Mouse (Mus musculus) CD4-positive, CD25-positive, alpha-beta regulatory T cell, adult 4 months (primary cell): Measurements from ENCODE around the gene Tti1. TPM values are rescaled to one million over a fixed set of nuclear protein-coding genes. Genes with fewer than 3 reads are reported as not detected.
"Not testable (repeated sequence)": the region's sequence is repeated elsewhere in the genome, so short reads cannot be mapped to it uniquely, and the experiment has no call there.

Source experiments
- ATAC-seq: one replicate; pipeline ENCODE4 v1.8.0; 2017
- polyA plus RNA-seq, 2 experiments: library from polyadenylated mRNA; unstranded; fragments of 100-300 nt; shearing (Covaris generic); gene quantifications; one replicate each; pipeline ENCODE4 v1.2.1; 2017

The Tti1 gene
- polyA plus RNA-seq: 10 to 100 TPM; 23.4 to 37.0 TPM

DNA sequence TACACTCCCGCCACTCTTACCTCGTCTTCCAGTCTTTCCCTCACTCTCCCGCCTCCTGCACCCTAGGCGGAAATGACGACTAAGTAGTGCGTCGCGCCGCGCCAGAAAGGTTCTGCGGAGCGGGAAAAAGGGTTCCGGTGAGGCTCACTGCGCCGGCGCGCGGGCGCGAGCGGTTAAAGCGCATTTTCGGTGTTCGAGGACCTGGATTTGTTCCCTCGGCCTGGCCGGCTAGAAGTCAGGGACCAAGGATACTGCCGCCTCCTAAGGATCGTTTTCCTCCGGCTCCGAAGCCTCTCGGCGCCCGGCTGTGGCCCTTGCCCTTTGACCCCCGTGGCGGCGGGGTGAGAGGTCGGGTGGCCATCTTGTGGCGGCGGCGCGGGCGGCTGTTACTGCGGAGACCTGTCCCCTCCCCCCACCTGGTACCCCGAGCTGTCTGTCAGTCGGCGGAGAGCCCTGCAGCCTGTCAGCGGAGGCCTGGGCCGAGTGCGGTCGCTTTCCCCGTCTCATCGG, at the start of gene Tti1, which contains the start of gene Rprd1b:
Tti1 (minus strand) TSS at position 80 of the 510 bp plus-strand sequence.
Rprd1b (plus strand) TSS at position 144 of the 510 bp plus-strand sequence.
- peak; percentile 94 for ATAC-seq

- no peak for ATAC-seq
Measured at GRCm38 (mm10) chr2:158077981-158078380, 49.7 kb upstream of the Tti1 start.

- ATAC-seq: no peak
Measured at GRCm38 (mm10) chr2:158076690-158077089, 48.5 kb upstream of the Tti1 start.

DNA sequence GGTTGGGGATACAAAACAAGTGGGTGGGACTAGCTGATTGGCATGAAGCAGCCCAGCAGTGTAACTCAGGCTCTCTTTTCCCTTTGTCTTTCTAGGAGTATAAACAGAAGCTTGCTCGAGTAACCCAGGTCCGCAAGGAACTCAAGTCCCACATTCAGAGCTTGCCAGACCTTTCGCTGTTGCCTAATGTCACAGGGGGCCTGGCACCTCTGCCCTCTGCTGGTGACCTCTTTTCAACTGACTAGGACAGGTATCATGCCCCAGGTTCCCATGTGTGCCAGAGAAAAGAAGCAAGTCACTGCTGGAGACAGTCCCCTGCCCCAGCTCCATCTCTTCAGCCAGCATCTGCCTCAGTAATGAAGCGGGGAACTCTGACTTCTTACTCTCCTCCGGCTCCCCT, 46.6 kb upstream of the Tti1 start:
- no peak for ATAC-seq

DNA sequence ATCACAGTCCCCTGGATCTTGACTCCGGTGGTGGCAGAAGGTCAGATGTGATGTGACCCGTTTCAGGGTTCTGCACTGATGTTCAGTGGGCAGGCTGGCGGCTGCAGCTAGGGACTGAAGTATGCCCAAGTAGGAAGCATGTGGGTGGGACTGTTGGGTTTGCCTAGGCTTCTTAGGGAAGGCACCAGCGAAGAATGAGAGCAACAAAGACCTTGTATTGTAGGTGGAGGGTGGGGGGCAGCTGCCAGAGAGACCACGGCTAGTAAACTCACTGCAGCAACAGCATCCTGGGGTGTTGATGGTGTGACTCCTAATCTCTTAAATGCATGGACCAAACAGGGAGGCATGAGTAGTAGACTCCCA, 43.4 kb upstream of the Tti1 start:
- no peak for ATAC-seq

GRCm38 (mm10) chr2:158070885-158071632, 42.8 kb upstream of the Tti1 start:
- no peak for ATAC-seq

GRCm38 (mm10) chr2:158068444-158068971, 40.3 kb upstream of the Tti1 start:
- no peak for ATAC-seq

DNA sequence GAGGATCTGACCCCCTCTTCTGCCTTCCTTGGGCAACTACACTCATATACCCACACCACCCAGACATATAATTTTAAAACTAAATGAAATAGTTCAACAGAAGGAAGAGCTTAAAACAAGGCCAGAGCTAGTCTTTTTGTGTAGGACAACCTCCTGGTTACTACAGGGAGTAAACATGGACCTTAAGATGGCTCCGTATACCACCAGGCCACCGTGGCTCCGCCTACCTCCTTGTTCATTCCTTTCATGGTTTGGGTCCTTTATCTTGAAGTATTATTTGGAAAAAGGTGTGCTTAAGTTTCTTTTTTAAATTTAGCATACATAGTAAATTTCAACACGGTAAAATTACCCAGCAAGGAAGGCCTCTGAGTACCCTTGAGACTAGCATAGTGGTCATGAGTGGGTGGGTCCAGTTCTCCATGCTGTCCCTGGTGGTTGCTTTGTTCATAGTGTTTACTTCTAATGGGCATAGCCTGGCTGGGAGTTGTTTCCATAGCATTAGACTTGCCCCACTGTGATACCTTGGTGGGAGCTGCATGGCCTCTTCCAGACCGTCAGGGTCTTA, 39.1 kb upstream of the Tti1 start:
- no peak for ATAC-seq

GRCm38 (mm10) chr2:158066456-158066855, 38.2 kb upstream of the Tti1 start:
- ATAC-seq: no peak

DNA sequence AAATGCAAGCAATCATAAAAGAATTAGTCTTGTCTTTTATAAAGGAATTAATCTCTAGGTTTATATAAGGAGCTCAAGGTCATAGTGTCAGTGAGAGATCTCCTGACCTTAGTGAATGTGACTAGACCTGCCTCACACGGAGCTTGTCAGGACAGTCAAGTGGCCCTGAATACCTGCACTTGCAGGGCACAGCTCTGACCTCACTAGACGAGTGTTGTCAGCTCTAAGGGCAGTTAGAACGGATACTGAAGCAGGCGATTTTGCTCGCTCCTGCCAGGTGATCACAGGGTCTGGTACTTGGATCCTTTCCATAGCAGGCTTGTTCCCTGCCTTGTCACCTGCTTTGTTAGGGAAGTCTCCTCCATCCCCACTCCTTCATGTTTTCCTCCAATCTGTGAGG, 36.8 kb upstream of the Tti1 start:
- no peak for ATAC-seq

DNA sequence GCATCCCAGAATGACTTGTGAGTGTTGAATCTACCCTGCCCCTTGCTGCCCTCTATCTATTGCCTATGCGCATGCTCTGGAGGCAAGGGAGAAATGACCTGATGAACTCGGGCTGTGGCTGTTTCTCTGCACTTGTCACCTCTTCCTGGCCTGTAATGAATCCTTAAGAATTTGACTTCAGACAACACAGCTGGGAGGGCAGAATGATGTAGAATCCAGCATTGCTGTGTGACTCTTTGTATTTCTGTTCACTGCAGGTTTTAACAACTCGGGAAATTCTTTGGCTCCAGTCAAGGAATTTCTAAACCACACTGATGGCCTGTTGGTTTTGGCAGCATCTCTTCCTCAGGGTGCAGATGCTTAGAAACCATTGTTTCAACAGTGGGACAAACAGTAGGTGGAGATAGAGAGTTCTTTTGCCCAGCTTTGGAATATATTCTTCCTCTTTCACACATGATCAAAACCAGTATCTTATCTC, 36.4 kb upstream of the Tti1 start:
- no peak for ATAC-seq

- ATAC-seq: no peak
Measured at GRCm38 (mm10) chr2:158063036-158063435, 34.8 kb upstream of the Tti1 start.

DNA sequence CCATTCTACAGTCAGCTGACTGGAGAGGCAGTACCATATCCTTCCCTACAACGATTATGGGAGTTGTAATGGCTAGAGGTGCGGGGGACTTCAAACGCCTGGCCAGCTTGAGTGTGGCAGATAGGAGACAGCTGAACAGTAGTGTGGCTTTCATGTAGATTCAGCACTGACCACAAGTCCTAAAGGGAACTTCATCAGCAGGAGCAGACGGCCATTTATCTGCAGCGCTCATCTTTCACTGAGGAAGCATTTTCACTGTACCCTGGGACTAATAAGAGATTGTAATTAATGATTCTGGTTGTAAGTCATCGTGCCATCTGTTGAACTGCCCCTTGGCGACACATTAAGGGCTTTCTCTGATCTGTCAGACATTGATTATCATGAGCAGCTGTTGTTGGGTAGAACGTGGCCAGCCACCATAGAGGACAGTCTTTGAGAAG, 31.5 kb upstream of the Tti1 start:
- no peak for ATAC-seq

DNA sequence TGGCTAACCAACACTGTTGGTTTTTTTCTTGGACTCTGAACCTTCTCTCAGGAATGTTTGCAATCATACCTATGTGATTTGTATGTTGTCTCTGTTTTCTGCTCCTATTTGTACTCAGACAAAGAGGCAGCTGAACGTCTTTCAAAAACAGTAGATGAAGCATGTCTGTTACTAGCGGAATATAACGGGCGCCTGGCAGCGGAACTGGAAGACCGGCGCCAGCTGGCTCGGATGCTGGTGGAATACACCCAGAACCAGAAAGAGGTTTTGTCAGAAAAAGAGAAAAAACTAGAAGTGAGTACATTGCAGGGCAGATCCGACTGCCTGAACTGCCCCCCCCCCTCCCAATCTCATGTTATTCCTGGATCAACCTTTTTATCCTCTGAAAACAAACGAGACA, 30.3 kb upstream of the Tti1 start:
- ATAC-seq: no peak

GRCm38 (mm10) chr2:158057030-158057429, 28.8 kb upstream of the Tti1 start:
- ATAC-seq: no peak

GRCm38 (mm10) chr2:158055383-158055782, 27.1 kb upstream of the Tti1 start:
- ATAC-seq: not testable (repeated sequence)

DNA sequence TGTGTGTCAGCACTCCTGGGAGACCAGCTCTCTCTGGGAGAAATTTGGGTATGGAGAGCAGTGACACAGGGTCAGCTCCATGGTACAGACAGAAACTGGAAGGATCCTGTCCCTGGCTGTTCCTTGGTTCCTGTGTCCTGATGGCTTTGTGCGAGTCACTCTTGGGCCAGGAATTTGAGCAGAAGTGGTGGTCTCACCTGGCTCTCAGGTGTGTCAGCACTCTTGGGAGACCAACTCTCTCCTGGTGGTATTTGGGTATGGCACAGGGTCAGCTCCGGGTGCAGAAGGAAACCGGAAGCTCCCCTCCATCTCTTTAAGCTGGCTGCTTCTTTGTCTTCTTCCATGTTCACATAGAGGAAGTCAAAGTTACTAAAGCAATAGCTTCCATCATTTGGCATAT, 26.4 kb upstream of the Tti1 start:
- ATAC-seq: no peak

DNA sequence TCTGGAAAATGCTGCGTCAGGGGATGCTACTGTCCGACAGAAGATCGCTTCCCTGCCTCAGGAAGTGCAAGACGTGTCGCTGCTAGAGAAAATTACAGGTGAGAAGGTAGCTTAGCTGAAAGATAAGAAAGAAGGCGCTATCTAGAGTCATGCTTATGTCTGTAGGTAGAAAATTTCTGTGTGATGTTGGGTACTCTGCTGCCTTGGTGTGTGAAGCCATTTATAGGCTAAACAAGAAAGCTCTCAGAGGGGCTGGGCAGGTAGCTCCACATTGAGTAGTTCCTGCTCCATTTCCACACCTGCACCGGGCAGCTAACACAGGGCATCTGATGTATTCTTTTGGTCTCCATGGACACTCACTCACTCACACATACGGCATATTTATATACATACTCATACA, 21.9 kb upstream of the Tti1 start:
- no peak for ATAC-seq

- ATAC-seq: no peak
Measured at GRCm38 (mm10) chr2:158048718-158049117, 20.5 kb upstream of the Tti1 start.

DNA sequence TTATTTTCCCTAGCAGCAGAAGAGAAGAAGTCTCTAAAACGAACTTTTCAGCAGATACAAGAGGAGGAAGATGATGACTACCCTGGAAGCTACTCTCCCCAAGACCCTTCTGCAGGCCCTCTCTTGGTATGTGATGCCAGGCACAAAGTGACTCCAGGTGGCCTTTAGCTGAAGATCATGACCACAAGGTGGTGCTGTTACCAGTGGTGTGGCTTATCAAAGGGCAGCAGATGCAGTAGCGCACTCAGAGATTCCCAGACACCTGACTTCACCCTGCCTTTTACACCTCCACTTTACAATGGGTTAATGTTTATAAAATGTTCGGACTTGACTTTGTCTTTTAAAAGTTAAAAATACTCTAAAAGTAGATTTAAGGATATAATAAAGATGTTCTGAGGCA, 19.7 kb upstream of the Tti1 start:
- peak; percentile 57 for ATAC-seq

DNA sequence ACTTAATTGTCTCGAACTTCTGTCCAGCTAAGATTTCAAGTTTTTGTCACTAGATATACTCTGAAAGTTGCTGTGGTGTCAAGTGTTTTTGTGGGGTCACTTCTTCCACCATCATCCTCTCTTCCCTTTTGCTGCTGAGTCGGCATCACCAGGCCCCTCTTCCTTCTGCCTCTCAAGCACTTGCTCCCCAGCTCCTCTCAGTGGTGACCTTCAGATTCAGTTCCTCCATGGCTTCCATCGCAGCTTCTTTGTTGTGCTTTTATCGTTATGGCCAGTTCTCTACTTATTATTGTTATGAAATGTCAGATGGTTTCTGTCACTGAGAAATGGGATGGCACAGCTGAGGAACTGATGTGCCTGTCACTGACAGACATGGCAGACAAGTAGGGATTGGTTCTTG, 18.0 kb upstream of the Tti1 start:
- no peak for ATAC-seq

DNA sequence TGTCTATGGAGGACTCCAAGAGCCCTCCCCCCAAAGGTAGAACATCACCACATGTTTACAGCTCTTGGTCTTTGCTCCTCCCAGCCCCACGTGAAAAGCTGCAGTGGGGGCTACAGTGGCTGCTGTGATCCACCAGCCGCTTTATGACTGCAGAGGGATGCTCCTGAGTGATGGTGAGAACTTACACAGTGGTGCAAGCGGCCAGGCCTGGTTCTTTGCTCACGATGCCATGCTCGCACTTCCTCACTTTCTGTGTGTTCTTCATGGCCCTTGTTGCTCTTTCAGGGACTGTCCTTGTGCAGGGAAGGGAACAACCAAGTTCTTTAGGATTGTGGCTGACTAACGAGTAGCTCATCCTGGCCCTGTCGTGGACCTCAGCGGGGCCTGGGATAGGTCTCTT, 15.3 kb upstream of the Tti1 start:
- no peak for ATAC-seq

GRCm38 (mm10) chr2:158040396-158040795, 12.2 kb upstream of the Tti1 start:
- no peak for ATAC-seq

DNA sequence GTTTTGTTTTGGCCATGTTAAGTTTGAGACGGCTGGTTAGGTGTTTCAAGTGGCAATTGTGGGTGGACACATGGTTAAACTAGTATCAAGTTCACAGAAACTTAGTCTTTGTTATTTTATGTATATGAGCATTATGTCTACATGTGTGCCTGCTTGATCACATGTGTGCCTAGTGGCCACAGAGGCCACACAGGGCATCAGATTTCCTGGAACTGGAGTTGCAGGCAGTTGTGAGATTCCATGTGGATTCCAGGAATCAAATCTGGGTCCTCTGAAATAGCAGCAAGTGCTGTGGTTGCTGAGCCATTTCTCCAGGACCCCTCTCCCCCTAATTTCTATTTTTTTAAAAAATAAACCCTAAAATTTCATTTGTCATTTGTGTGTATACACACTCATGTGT, 11.4 kb upstream of the Tti1 start:
- ATAC-seq: no peak
